Mouse (Mus musculus) small intestine, adult 2 months (tissue): ENCODE data around the gene Gabbr2. TPM values are rescaled to one million over a fixed set of nuclear protein-coding genes. Genes with fewer than 3 reads are reported as not detected.

ENCODE experiments used
- H3K27ac ChIP-seq: fragments of 200-500 bp; 2 replicates; pipeline ENCODE4 v1.5.1; 2012; ENCODE audit warnings: low read depth, low read length, control low read depth, inconsistent platforms; ENCODE audit not compliant: insufficient read depth
- H3K27me3 ChIP-seq: fragments of 200-500 bp; 2 replicates; pipeline ENCODE4 v1.6.1; 2012; ENCODE audit warnings: mild to moderate bottlenecking, moderate library complexity, low read length, inconsistent platforms; ENCODE audit not compliant: control insufficient read depth, insufficient read depth
- H3K36me3 ChIP-seq: fragments of 200-500 bp; 2 replicates; pipeline ENCODE4 v1.6.1; 2012; ENCODE audit warnings: mild to moderate bottlenecking, low read length, control low read depth, inconsistent platforms; ENCODE audit not compliant: control insufficient read depth, insufficient read depth
- H3K4me1 ChIP-seq: fragments of 200-500 bp; 2 replicates; pipeline ENCODE4 v1.6.1; 2012; ENCODE audit warnings: low read length, inconsistent platforms, mixed read lengths; ENCODE audit not compliant: control insufficient read depth, insufficient read depth, insufficient read length
- H3K4me3 ChIP-seq: fragments of 200-500 bp; 2 replicates; pipeline ENCODE4 v1.5.1; 2012; ENCODE audit warnings: low read depth, mild to moderate bottlenecking, control low read depth, inconsistent platforms, low read length, moderate library complexity
- CTCF ChIP-seq: fragments of 200-500 bp; IDR thresholded peaks from 2 replicates; pipeline ENCODE4 v1.5.1; 2012; ENCODE audit warnings: low read depth, mild to moderate bottlenecking, control low read depth, inconsistent platforms, low read length, moderate library complexity, mixed read lengths; ENCODE audit not compliant: insufficient replicate concordance, insufficient read length; ENCODE audit errors: extremely low read depth
- POLR2A ChIP-seq: fragments of 200-500 bp; IDR thresholded peaks from 2 replicates; pipeline ENCODE4 v1.6.1; 2012; ENCODE audit warnings: low read depth, mild to moderate bottlenecking, control low read depth, inconsistent platforms, low read length, moderate library complexity
- WGBS: fragments of 180-500 bp; shearing (Covaris S2); methylation state at CpG from one replicate; pipeline ENCODE4 v1.1.7; 2018; 5-methylcytosine and 5-hydroxymethylcytosine counted together
- polyA plus RNA-seq: library from polyadenylated mRNA; depleted of rRNA; stranded (reverse); fragments of >200 nt; gene quantifications from 2 replicates; pipeline ENCODE4 v1.2.3, GENCODE M21; 2012

Gabbr2 gene
- polyA plus RNA-seq, 1 experiment, result 0.74 TPM

DNA sequence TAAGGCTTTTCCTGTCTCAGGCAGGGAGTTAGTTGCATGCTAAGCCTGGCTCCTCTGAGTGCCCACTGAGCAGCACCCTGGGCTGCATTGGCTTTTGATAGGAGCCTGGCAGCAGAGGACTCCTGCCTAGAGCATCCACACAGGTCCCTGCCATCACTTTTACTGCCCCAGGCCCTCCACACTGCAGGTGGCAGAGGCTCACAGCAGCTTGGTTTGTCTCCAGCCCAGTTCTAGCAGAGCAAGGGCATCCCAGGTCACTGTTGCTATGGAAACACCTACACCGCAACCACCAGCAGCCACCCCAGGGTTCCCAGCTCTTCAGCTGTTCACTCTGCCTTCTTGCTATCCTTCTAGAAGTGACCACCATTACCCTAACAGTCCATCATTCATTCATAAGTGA, 263.4 kb downstream of the Gabbr2 start:
- no peaks in the 10 kb centered on the region for H3K27me3 ChIP-seq
- no peaks in the 10 kb centered on the region for H3K36me3 ChIP-seq
- no peak overlapping the region for H3K4me3 ChIP-seq
- no peaks in the 10 kb centered on the region for H3K4me1 ChIP-seq
- WGBS, result 28% methylated on average over 1 of the region's 1 CpGs
- no peak overlapping the region for H3K27ac ChIP-seq
- TF ChIP-seq CTCF, result no peak
- no peak for TF ChIP-seq POLR2A

DNA sequence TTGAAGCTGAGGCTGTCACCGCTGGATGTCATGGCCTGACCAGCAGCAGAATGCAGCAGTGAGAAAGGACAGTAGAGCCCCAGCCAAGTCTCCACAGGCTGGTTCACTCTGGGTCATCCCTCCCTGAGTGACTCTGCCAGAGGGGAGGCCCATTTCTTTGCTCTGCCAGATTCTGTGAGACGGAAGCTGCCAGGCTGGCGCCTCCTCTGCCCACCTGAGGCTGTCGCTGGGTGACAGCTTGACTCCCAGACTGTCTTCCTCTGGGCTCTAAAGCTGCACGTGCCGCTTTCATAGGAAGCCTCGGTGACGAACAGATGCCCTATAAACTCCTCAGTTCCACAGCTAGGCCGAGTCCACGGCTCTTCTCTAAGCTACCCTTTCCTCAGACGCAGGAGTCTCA, 264.5 kb downstream of the Gabbr2 start:
- 81% methylated on average over 11 of the region's 11 CpGs for WGBS
- no peaks in the 10 kb centered on the region for H3K4me1 ChIP-seq
- TF ChIP-seq POLR2A (no peak), CTCF (no peak)
- H3K27me3 ChIP-seq, result no peaks in the 10 kb centered on the region
- H3K36me3 ChIP-seq, result no peaks in the 10 kb centered on the region
- H3K4me3 ChIP-seq, result no peak overlapping the region
- no peak overlapping the region for H3K27ac ChIP-seq

DNA sequence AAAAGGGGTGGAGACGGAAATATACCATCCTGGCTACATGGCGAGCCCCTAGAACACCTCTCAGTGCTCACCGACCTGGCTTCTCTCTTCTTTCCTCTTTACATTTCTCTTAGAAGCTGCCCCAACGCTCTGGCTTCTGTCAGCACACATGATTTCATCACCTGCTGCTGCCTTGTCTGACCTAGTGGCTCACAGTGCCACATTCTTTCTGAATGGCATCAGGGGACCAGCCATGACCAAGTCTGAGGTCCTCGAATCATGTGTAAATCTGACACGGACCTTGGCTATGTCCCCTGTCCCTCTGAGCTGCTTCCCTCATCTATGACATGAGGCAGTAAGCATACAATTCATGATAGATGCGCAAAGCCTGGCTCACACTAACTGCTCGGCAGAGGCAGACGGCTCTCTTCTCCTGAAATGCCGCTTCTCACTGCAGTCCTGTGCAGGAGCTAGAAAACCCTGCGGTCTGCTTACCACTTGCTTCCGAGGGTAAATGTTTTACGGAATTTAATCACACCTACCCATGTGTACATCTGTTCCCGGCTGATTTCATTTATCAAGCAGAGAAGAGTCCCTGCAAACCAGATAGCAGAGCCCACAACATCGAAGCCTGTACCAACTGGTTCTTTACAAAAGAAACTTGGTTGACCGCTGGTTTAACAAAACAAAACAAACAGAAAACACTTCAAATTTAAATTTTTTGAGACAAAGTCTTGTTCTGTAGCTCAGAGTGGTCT, 270.7 kb downstream of the Gabbr2 start:
- Histone ChIP-seq H3K36me3 (no peaks in the 10 kb centered on the region), H3K4me3 (no peak overlapping the region), H3K4me1 (no peaks in the 10 kb centered on the region), H3K27ac (no peak overlapping the region), H3K27me3 (no peaks in the 10 kb centered on the region)
- TF ChIP-seq POLR2A, result no peak
- TF ChIP-seq CTCF, result no peak
- WGBS, result 73% methylated on average over 16 of the region's 16 CpGs

- TF ChIP-seq POLR2A, result no peak
- no peak for TF ChIP-seq CTCF
- 14% methylated on average over 1 of the region's 1 CpGs for WGBS
Measured at GRCm38 (mm10) chr4:46720070-46720469, 271.6 kb downstream of the Gabbr2 start.

GRCm38 (mm10) chr4:46718624-46719023, 273.0 kb downstream of the Gabbr2 start:
- H3K36me3 ChIP-seq, result no peaks in the 10 kb centered on the region
- H3K4me3 ChIP-seq, result no peak overlapping the region
- TF ChIP-seq CTCF (no peak), POLR2A (no peak)
- no peaks in the 10 kb centered on the region for H3K4me1 ChIP-seq
- H3K27me3 ChIP-seq, result no peaks in the 10 kb centered on the region
- no peak overlapping the region for H3K27ac ChIP-seq
- 29% methylated on average over 7 of the region's 7 CpGs for WGBS

More at GRCm38 (mm10) chr4:46720070-46720469, 271.6 kb downstream of the Gabbr2 start:
- Histone ChIP-seq H3K27ac (no peak overlapping the region), H3K36me3 (no peaks in the 10 kb centered on the region), H3K27me3 (no peaks in the 10 kb centered on the region), H3K4me1 (no peaks in the 10 kb centered on the region), H3K4me3 (no peak overlapping the region)

GRCm38 (mm10) chr4:46717156-46717555, 274.5 kb downstream of the Gabbr2 start:
- TF ChIP-seq POLR2A, result no peak
- TF ChIP-seq CTCF, result no peak
- Histone ChIP-seq H3K4me1 (no peaks in the 10 kb centered on the region), H3K27ac (no peak overlapping the region), H3K36me3 (no peaks in the 10 kb centered on the region), H3K4me3 (no peak overlapping the region), H3K27me3 (no peaks in the 10 kb centered on the region)
- 57% methylated on average over 5 of the region's 5 CpGs for WGBS

DNA sequence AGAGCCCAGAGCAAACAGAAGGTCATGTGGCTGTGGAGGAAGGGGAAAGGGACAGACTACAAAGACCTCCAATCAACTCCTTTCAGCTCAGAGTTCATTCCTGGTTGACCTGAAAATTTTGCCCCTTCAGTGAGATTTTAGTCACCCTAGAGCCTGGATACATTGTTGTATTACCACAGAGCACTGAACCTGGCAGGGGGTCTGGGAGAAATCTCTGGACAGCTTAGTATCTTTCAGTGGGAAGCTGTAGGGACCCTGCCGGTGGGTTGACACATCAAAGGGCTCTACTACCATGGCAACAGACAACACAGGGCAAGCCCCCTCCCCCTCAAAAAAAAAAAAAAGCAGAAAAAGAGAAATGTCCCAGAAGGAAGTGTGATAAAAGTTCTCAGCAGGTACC, 275.3 kb downstream of the Gabbr2 start:
- Histone ChIP-seq H3K27ac (no peak overlapping the region), H3K36me3 (no peaks in the 10 kb centered on the region), H3K4me3 (no peak overlapping the region), H3K27me3 (no peaks in the 10 kb centered on the region), H3K4me1 (no peaks in the 10 kb centered on the region)
- TF ChIP-seq CTCF (no peak), POLR2A (no peak)
- 20% methylated on average over 1 of the region's 1 CpGs for WGBS
